Mouse (Mus musculus): ENCODE data around the gene Arhgdib. TPM values are rescaled to one million over a fixed set of nuclear protein-coding genes. Genes with fewer than 3 reads are reported as not detected.
"Not testable (repeated sequence)": the region's sequence is repeated elsewhere in the genome, so short reads cannot be mapped to it uniquely, and the experiment has no call there.

Gene Arhgdib
- polyA plus RNA-seq, 2 experiments, result 84.5 to 122 TPM

DNA sequence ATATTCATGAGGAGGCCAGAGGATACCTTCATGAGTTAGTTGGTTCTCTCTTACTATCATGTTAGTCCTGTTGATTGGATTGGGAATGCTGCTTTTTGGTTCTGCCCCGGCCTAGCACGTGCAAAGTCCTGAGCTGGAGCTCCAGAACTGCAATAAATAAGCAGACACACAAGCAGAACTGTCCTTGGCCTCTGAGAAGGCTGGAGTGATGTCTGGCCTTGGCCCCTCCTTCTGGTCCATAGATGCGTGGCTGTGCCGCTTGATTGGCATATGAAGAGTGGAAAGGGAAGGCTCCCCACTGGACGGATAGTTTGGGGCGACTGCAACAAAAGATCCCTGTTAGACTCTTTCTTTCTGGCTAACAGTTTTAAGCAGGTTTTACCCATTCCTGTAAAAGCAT, 52.6 kb downstream of the Arhgdib start:
- H3K9me3 ChIP-seq (ENCODE audit: control insufficient read depth, low read length), result no peaks in the 10 kb centered on the region
- H3K27ac ChIP-seq, result no peak overlapping the region
- no peak overlapping the region for H3K9ac ChIP-seq (replicated peaks)
- no peak overlapping the region for H3K4me2 ChIP-seq (ENCODE audit: low read depth)
- WGBS (ENCODE audit: insufficient replicate concordance), result 77% methylated on average over 6 of the region's 6 CpGs
- peaks cover 0 to 7% of the 10 kb centered on the region in 2 experiments; a peak in 2 of 4 replicates for H3K4me1 ChIP-seq (replicated peaks; ENCODE audit: control insufficient read depth in 2 of 2, insufficient read depth in 2 of 2, low read length in 1 of 2)
- no peak for DNase-seq (ENCODE audit: low read depth in 3 of 3, low spot score in 3 of 3)
- TF ChIP-seq EP300 (IDR thresholded peaks at IDR 0.05; ENCODE audit: low read depth) (no peak), CTCF (IDR thresholded peaks at IDR 0.05; ENCODE audit: low read depth) (no peak)
- H3K27me3 ChIP-seq (ENCODE audit: control insufficient read depth, insufficient read depth, low read length), result no peaks in the 10 kb centered on the region
- no peak for ATAC-seq (ENCODE audit: insufficient read depth)
- no peaks in the 10 kb centered on the region for H3K36me3 ChIP-seq (replicated peaks; ENCODE audit: control insufficient read depth, insufficient read depth, low read depth)
- H3K4me3 ChIP-seq (ENCODE audit: insufficient read depth in 1 of 2, low read depth in 2 of 2, low read length in 2 of 2), result no peak overlapping the region

DNA sequence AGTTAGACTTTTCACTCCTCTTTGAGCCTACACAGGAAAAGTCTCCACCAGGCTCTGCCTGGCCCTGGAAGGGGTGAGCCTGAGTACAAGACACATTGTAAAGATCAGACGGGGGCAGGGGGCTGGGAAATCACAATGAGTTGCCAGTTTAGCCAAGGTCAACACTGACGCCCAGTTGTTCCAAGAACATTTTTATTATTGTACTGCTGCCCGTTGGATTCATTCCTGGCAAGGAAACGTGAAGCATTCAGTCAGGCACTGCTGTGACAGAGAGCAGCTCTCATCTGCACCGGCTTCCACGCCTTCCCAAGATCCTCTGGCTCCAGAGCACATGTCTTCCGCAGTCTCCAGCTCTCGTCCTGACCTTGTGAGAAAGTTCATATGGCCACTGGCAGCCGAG, 53.8 kb downstream of the Arhgdib start:
- Histone ChIP-seq H3K27ac (no peak overlapping the region), H3K9ac (replicated peaks) (no peak overlapping the region), H3K27me3 (ENCODE audit: control insufficient read depth, insufficient read depth, low read length) (no peaks in the 10 kb centered on the region), H3K9me3 (ENCODE audit: control insufficient read depth, low read length) (no peaks in the 10 kb centered on the region), H3K4me2 (ENCODE audit: low read depth) (no peak overlapping the region), H3K36me3 (replicated peaks; ENCODE audit: control insufficient read depth, insufficient read depth, low read depth) (no peaks in the 10 kb centered on the region), H3K4me1 (replicated peaks; ENCODE audit: control insufficient read depth in 2 of 2, insufficient read depth in 2 of 2, low read length in 1 of 2) (peaks cover 0 to 7% of the 10 kb centered on the region in 2 experiments; a peak in 2 of 4 replicates), H3K4me3 (ENCODE audit: insufficient read depth in 1 of 2, low read depth in 2 of 2, low read length in 2 of 2) (no peak overlapping the region)
- WGBS (ENCODE audit: insufficient replicate concordance), result 65% methylated on average over 9 of the region's 9 CpGs
- TF ChIP-seq EP300 (IDR thresholded peaks at IDR 0.05; ENCODE audit: low read depth) (no peak), CTCF (IDR thresholded peaks at IDR 0.05; ENCODE audit: low read depth) (no peak)
- DNase-seq (ENCODE audit: low read depth in 3 of 3, low spot score in 3 of 3), result no peak
- no peak for ATAC-seq (ENCODE audit: insufficient read depth)

DNA sequence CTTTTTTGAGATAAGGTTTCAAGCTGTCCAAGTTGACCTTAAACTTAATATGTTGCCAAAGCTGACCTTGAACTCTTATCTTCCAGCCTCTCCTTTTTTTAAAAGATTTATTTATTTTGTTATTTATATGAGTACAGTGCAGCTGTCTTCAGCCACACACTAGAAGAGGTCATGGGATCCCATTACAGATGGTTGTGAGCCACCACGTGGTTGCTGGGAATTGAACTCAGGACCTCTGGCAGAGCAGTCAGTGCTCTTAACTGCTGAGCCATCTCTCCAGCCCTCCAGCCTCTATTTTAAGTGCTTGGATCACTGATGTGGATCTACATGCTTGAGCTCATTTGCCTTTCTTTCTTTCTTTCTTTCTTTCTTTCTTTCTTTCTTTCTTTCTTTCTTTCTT, 56.9 kb downstream of the Arhgdib start:
- DNase-seq (ENCODE audit: low read depth in 3 of 3, low spot score in 3 of 3); H3K27ac ChIP-seq; ATAC-seq (ENCODE audit: insufficient read depth): not testable (repeated sequence)

DNA sequence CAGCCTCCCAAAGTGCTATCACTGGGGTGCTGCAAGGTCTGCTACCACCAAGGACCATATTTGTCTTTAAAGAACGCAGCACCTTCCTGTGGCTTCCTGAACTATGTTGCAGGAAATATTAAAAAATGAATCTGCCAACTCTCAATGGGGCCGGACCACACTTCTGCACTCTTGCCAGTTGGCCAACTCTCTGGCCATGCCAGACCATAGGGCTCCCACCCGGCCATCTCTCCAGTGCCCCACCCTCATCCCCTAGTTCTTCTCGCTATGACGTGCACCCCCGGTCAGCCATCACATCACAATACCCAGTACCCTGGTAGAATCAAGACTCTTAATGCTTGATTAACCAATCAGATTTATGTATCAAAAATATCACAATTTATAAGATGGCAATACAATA, 57.7 kb downstream of the Arhgdib start:
- no peak for TF ChIP-seq EP300 (IDR thresholded peaks at IDR 0.05; ENCODE audit: low read depth)
- TF ChIP-seq CTCF (IDR thresholded peaks at IDR 0.05; ENCODE audit: low read depth), result no peak
- no peak overlapping the region for H3K27ac ChIP-seq
- DNase-seq (ENCODE audit: low read depth in 3 of 3, low spot score in 3 of 3), result no peak
- H3K4me2 ChIP-seq (ENCODE audit: low read depth), result no peak overlapping the region
- no peak overlapping the region for H3K9ac ChIP-seq (replicated peaks)
- H3K36me3 ChIP-seq (replicated peaks; ENCODE audit: control insufficient read depth, insufficient read depth, low read depth), result no peaks in the 10 kb centered on the region
- no peaks in the 10 kb centered on the region for H3K9me3 ChIP-seq (ENCODE audit: control insufficient read depth, low read length)
- no peaks in the 10 kb centered on the region for H3K27me3 ChIP-seq (ENCODE audit: control insufficient read depth, insufficient read depth, low read length)
- no peak for ATAC-seq (ENCODE audit: insufficient read depth)
- 70% methylated on average over 6 of the region's 6 CpGs for WGBS (ENCODE audit: insufficient replicate concordance)
- no peak overlapping the region for H3K4me3 ChIP-seq (ENCODE audit: insufficient read depth in 1 of 2, low read depth in 2 of 2, low read length in 2 of 2)
- H3K4me1 ChIP-seq (replicated peaks; ENCODE audit: control insufficient read depth in 2 of 2, insufficient read depth in 2 of 2, low read length in 1 of 2), result no peaks in the 10 kb centered on the region; a peak in 1 of 4 replicates

More for the DNA sequence above, 56.9 kb downstream of the Arhgdib start:
- not testable (repeated sequence) for H3K4me3 ChIP-seq (ENCODE audit: insufficient read depth in 1 of 2, low read depth in 2 of 2, low read length in 2 of 2); H3K27me3 ChIP-seq (ENCODE audit: control insufficient read depth, insufficient read depth, low read length); H3K4me2 ChIP-seq (ENCODE audit: low read depth); H3K4me1 ChIP-seq (replicated peaks; ENCODE audit: control insufficient read depth in 2 of 2, insufficient read depth in 2 of 2, low read length in 1 of 2); H3K9ac ChIP-seq (replicated peaks); H3K9me3 ChIP-seq (ENCODE audit: control insufficient read depth, low read length); H3K36me3 ChIP-seq (replicated peaks; ENCODE audit: control insufficient read depth, insufficient read depth, low read depth)
- WGBS (ENCODE audit: insufficient replicate concordance), result 36% methylated on average over 1 of the region's 1 CpGs

DNA sequence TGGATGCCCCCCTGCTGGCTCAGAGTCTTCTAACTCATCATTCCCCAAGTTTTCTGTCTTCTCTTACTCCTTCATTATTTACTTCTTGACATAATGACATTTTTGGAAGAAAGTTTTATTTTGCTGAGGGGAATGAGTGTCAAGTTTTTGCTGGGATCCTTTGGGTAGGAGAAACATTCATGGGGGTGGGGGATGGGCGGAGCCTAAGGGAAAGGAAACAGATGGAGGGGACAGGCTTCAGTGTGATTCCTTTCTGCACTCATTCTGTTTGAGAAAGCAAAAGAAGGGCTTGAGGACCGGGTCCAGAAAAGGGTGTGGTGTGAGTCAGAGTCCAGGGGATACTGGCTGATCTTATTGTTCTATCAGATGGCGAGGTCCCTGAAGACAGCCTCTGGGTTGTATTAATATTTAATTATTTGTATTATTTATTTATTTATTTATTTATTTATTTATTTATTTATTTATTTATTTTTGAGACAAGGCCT, 58.2 kb downstream of the Arhgdib start:
- H3K4me2 ChIP-seq (ENCODE audit: low read depth), result no peak overlapping the region
- no peak overlapping the region for H3K27ac ChIP-seq
- H3K4me1 ChIP-seq (replicated peaks; ENCODE audit: control insufficient read depth in 2 of 2, insufficient read depth in 2 of 2, low read length in 1 of 2), result no peaks in the 10 kb centered on the region; a peak in 1 of 4 replicates
- no peaks in the 10 kb centered on the region for H3K9me3 ChIP-seq (ENCODE audit: control insufficient read depth, low read length)
- no peaks in the 10 kb centered on the region for H3K36me3 ChIP-seq (replicated peaks; ENCODE audit: control insufficient read depth, insufficient read depth, low read depth)
- TF ChIP-seq EP300 (IDR thresholded peaks at IDR 0.05; ENCODE audit: low read depth) (no peak), CTCF (IDR thresholded peaks at IDR 0.05; ENCODE audit: low read depth) (no peak)
- no peaks in the 10 kb centered on the region for H3K27me3 ChIP-seq (ENCODE audit: control insufficient read depth, insufficient read depth, low read length)
- ATAC-seq (ENCODE audit: insufficient read depth) (no peak), DNase-seq (ENCODE audit: low read depth in 3 of 3, low spot score in 3 of 3) (no peak)
- H3K4me3 ChIP-seq (ENCODE audit: insufficient read depth in 1 of 2, low read depth in 2 of 2, low read length in 2 of 2), result no peak overlapping the region
- 51% methylated on average over 3 of the region's 3 CpGs for WGBS (ENCODE audit: insufficient replicate concordance)
- H3K9ac ChIP-seq (replicated peaks), result no peak overlapping the region
